Mouse (Mus musculus): ENCODE measurements around the gene Aunip. TPM values are rescaled to one million over a fixed set of nuclear protein-coding genes. Genes with fewer than 3 reads are reported as not detected.
"Not testable (repeated sequence)": the region's sequence is repeated elsewhere in the genome, so short reads cannot be mapped to it uniquely, and the experiment has no call there.

Gene Aunip
- polyA plus RNA-seq, 1 experiment from 2014 or later, result 13.7 TPM

GRCm38 (mm10) chr4:134494780-134495545 is 15.8 kb upstream of the Aunip start:
- H3K9me3 ChIP-seq (replicated peaks; ENCODE audit: control insufficient read depth, low read length), result no peaks in the 10 kb centered on the region
- H3K4me2 ChIP-seq (ENCODE audit: low read depth, low read length), result no peak overlapping the region
- H3K4me1 ChIP-seq (ENCODE audit: control insufficient read depth, low read depth, low read length), result peaks cover 45% of the 10 kb centered on the region
- no peak overlapping the region for H3K9ac ChIP-seq (ENCODE audit: low read depth, low read length)
- peak overlapping the region; percentile 43; the same call in 1 of the 2 replicates for H3K27ac ChIP-seq (ENCODE audit: low read length)
- 18% methylated on average over 16 of the region's 16 CpGs for WGBS (ENCODE audit: insufficient replicate concordance)
- no peak overlapping the region for H3K4me3 ChIP-seq (ENCODE audit: low read depth, low read length)
- peak; percentile 40 for ATAC-seq (ENCODE audit: low read depth)
- H3K36me3 ChIP-seq (ENCODE audit: control insufficient read depth, insufficient read depth), result no peaks in the 10 kb centered on the region
- no peaks in the 10 kb centered on the region for H3K27me3 ChIP-seq (ENCODE audit: control insufficient read depth, insufficient read depth, low read depth, low read length)

DNA sequence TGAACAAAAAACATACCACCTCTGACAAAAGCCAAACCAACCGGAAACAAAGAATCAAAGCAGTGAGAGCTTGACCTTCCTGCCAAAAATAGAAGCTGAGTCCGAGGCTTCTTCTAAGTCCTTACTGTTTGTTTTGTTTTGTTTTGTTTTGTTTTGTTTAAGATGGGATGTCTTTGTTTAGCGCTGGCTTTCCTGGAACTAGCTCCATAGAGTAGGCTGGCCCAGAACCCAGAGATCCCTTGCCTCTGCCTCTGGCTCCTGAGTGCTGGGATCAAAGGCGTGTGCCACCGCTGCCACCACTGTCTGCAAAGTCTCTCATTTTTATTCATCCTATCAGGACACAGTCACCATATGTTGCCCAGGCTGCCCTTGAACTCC is 15.3 kb upstream of the Aunip start:
- Histone ChIP-seq H3K27me3 (ENCODE audit: control insufficient read depth, insufficient read depth, low read depth, low read length) (no peaks in the 10 kb centered on the region), H3K4me1 (ENCODE audit: control insufficient read depth, low read depth, low read length) (peaks cover 45% of the 10 kb centered on the region), H3K4me2 (ENCODE audit: low read depth, low read length) (no peak overlapping the region), H3K27ac (ENCODE audit: low read length) (peak overlapping the region; percentile 16; the same call in 1 of the 2 replicates), H3K9ac (ENCODE audit: low read depth, low read length) (no peak overlapping the region), H3K36me3 (ENCODE audit: control insufficient read depth, insufficient read depth) (no peaks in the 10 kb centered on the region), H3K9me3 (replicated peaks; ENCODE audit: control insufficient read depth, low read length) (no peaks in the 10 kb centered on the region), H3K4me3 (ENCODE audit: low read depth, low read length) (no peak overlapping the region)
- no peak for ATAC-seq (ENCODE audit: low read depth)
- WGBS (ENCODE audit: insufficient replicate concordance), result 57% methylated on average over 5 of the region's 5 CpGs

DNA sequence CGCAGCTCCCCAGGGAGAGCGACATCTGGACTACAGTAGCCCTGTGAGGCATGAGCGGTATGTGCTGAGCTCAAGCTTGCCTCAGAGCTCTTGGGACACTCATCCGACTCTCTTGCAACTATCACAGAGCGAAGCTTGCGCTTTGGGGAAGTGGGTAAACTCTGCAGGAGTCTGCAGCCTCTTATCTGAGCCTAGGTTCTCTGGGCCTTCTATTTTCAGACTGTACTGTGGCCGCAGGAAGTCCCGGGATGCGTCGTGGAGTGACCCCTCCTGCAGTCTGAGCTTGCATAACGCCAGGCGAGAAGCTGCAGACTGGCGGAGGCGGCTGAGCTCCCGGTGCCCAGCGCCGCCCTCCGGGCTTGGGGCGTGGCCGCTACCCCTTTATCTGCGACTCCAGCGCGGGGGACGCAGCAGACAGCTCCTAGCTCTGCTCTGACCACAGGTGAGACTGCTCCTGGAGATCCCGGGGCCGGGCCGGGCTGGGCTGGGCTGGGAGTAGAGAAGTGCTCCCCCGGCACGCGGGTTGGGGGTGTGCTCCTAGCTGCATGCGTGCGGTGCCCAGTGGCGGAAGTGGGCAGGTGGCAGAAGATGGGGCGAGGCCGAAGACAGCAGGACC is 14.1 kb upstream of the Aunip start, which contains the start of gene Paqr7:
Paqr7 (plus strand) TSS at position 103 of the 616 bp plus-strand sequence.
- H3K4me3 ChIP-seq (ENCODE audit: low read depth, low read length), result peak within 1 kb of the TSS; percentile 64
- no peaks in the 10 kb centered on the region for H3K36me3 ChIP-seq (ENCODE audit: control insufficient read depth, insufficient read depth)
- peak; percentile 86 for ATAC-seq (ENCODE audit: low read depth)
- H3K4me1 ChIP-seq (ENCODE audit: control insufficient read depth, low read depth, low read length), result peaks cover 45% of the 10 kb centered on the region
- H3K27ac ChIP-seq (ENCODE audit: low read length), result peak within 1 kb of the TSS; percentile 86
- WGBS (ENCODE audit: insufficient replicate concordance), result 1% methylated on average over 35 of the region's 35 CpGs
- H3K27me3 ChIP-seq (ENCODE audit: control insufficient read depth, insufficient read depth, low read depth, low read length), result no peaks in the 10 kb centered on the region
- H3K4me2 ChIP-seq (ENCODE audit: low read depth, low read length), result peak within 1 kb of the TSS; percentile 88
- no peaks in the 10 kb centered on the region for H3K9me3 ChIP-seq (replicated peaks; ENCODE audit: control insufficient read depth, low read length)
- peak within 1 kb of the TSS; percentile 63 for H3K9ac ChIP-seq (ENCODE audit: low read depth, low read length)

GRCm38 (mm10) chr4:134497223-134497622 is 13.6 kb upstream of the Aunip start:
- H3K27me3 ChIP-seq (ENCODE audit: control insufficient read depth, insufficient read depth, low read depth, low read length), result no peaks in the 10 kb centered on the region
- H3K4me1 ChIP-seq (ENCODE audit: control insufficient read depth, low read depth, low read length), result peaks cover 50% of the 10 kb centered on the region

GRCm38 (mm10) chr4:134497986-134498731 is 12.6 kb upstream of the Aunip start:
- peak overlapping the region; percentile 64; the same call in 1 of the 2 replicates for H3K4me3 ChIP-seq (ENCODE audit: low read depth, low read length)
- no peak overlapping the region for H3K9ac ChIP-seq (ENCODE audit: low read depth, low read length)
- H3K27ac ChIP-seq (ENCODE audit: low read length), result no peak overlapping the region
- peak overlapping the region; percentile 88 for H3K4me2 ChIP-seq (ENCODE audit: low read depth, low read length)
- H3K9me3 ChIP-seq (replicated peaks; ENCODE audit: control insufficient read depth, low read length), result no peaks in the 10 kb centered on the region
- 53% methylated on average over 12 of the region's 12 CpGs for WGBS (ENCODE audit: insufficient replicate concordance)
- no peaks in the 10 kb centered on the region for H3K36me3 ChIP-seq (ENCODE audit: control insufficient read depth, insufficient read depth)
- H3K27me3 ChIP-seq (ENCODE audit: control insufficient read depth, insufficient read depth, low read depth, low read length), result no peaks in the 10 kb centered on the region
- H3K4me1 ChIP-seq (ENCODE audit: control insufficient read depth, low read depth, low read length), result peaks cover 52% of the 10 kb centered on the region
- ATAC-seq (ENCODE audit: low read depth), result no peak

More at GRCm38 (mm10) chr4:134497223-134497622, 13.6 kb upstream of the Aunip start:
- Histone ChIP-seq H3K4me2 (ENCODE audit: low read depth, low read length) (peak overlapping the region; percentile 88), H3K9me3 (replicated peaks; ENCODE audit: control insufficient read depth, low read length) (no peaks in the 10 kb centered on the region), H3K27ac (ENCODE audit: low read length) (peak overlapping the region; percentile 86), H3K36me3 (ENCODE audit: control insufficient read depth, insufficient read depth) (no peaks in the 10 kb centered on the region), H3K4me3 (ENCODE audit: low read depth, low read length) (peak overlapping the region; percentile 64), H3K9ac (ENCODE audit: low read depth, low read length) (peak overlapping the region; percentile 63)
- ATAC-seq (ENCODE audit: low read depth), result peak; percentile 6; the same call in 1 of the 2 replicates
- 5% methylated on average over 6 of the region's 6 CpGs for WGBS (ENCODE audit: insufficient replicate concordance)

DNA sequence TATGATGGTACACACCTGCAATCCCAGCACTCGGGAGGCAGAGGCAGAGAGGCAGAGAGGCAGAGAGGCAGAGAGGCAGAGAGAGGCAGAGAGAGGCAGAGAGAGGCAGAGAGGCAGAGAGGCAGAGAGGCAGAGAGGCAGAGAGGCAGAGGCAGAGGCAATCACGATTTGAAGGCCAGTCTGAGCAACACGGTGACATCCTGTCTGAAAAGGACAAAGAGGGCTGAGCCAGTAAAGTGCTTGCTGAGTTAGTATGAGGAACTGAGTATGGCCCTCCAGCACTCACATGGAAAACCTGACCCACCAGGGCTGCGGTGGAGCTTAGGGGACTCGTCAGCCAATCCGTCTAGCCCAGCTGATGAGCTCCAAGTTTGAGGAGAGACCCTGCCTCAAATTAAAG is 11.8 kb upstream of the Aunip start:
- not testable (repeated sequence) for H3K27ac ChIP-seq (ENCODE audit: low read length); H3K36me3 ChIP-seq (ENCODE audit: control insufficient read depth, insufficient read depth); H3K27me3 ChIP-seq (ENCODE audit: control insufficient read depth, insufficient read depth, low read depth, low read length); H3K4me2 ChIP-seq (ENCODE audit: low read depth, low read length); H3K4me3 ChIP-seq (ENCODE audit: low read depth, low read length); H3K9me3 ChIP-seq (replicated peaks; ENCODE audit: control insufficient read depth, low read length); ATAC-seq (ENCODE audit: low read depth); H3K9ac ChIP-seq (ENCODE audit: low read depth, low read length)
- WGBS (ENCODE audit: insufficient replicate concordance), result 57% methylated on average over 6 of the region's 6 CpGs
- H3K4me1 ChIP-seq (ENCODE audit: control insufficient read depth, low read depth, low read length), result peaks cover 60% of the 10 kb centered on the region

- H3K4me1 ChIP-seq (ENCODE audit: control insufficient read depth, low read depth, low read length), result peaks cover 57% of the 10 kb centered on the region
- 74% methylated on average over 6 of the region's 6 CpGs for WGBS (ENCODE audit: insufficient replicate concordance)
- no peaks in the 10 kb centered on the region for H3K36me3 ChIP-seq (ENCODE audit: control insufficient read depth, insufficient read depth)
- no peaks in the 10 kb centered on the region for H3K27me3 ChIP-seq (ENCODE audit: control insufficient read depth, insufficient read depth, low read depth, low read length)
- H3K27ac ChIP-seq (ENCODE audit: low read length), result no peak overlapping the region
- H3K4me3 ChIP-seq (ENCODE audit: low read depth, low read length), result no peak overlapping the region
- H3K4me2 ChIP-seq (ENCODE audit: low read depth, low read length), result no peak overlapping the region
- H3K9ac ChIP-seq (ENCODE audit: low read depth, low read length), result no peak overlapping the region
- no peaks in the 10 kb centered on the region for H3K9me3 ChIP-seq (replicated peaks; ENCODE audit: control insufficient read depth, low read length)
- no peak for ATAC-seq (ENCODE audit: low read depth)
Observed at GRCm38 (mm10) chr4:134501095-134501494, 9.7 kb upstream of the Aunip start.

GRCm38 (mm10) chr4:134503686-134504357 is 7.0 kb upstream of the Aunip start:
- Histone ChIP-seq H3K36me3 (ENCODE audit: control insufficient read depth, insufficient read depth) (0 out of 2 replicates have a peak, but pooled peaks cover 3% of the 10 kb centered on the region), H3K9me3 (replicated peaks; ENCODE audit: control insufficient read depth, low read length) (no peaks in the 10 kb centered on the region), H3K4me1 (ENCODE audit: control insufficient read depth, low read depth, low read length) (peaks cover 55% of the 10 kb centered on the region), H3K4me2 (ENCODE audit: low read depth, low read length) (peak overlapping the region; percentile 28; the same call in 1 of the 2 replicates), H3K27ac (ENCODE audit: low read length) (peak overlapping the region; percentile 32; the same call in 1 of the 2 replicates), H3K4me3 (ENCODE audit: low read depth, low read length) (peak overlapping the region; percentile 20; the same call in 1 of the 2 replicates), H3K27me3 (ENCODE audit: control insufficient read depth, insufficient read depth, low read depth, low read length) (no peaks in the 10 kb centered on the region), H3K9ac (ENCODE audit: low read depth, low read length) (peak overlapping the region; percentile 13; the same call in 1 of the 2 replicates)
- peak; percentile 52 for ATAC-seq (ENCODE audit: low read depth)
- WGBS (ENCODE audit: insufficient replicate concordance), result 36% methylated on average over 4 of the region's 4 CpGs
